Mouse (Mus musculus) R1 (cell line): ENCODE measurements around the gene Msn.

Source experiments
- DNase-seq: peaks from one replicate; pipeline ENCODE4 v3.0.0-alpha.2; 2018; ENCODE audit warnings: low read depth, low spot score

The Msn gene

GRCm38 (mm10) chrX:96095509-96096499 lies at the start of gene Msn:
Gene Msn (plus strand): TSS chrX:96096042.
- DNase-seq: peak; percentile 66

- peak; percentile 49 for DNase-seq
Observed at GRCm38 (mm10) chrX:96052798-96053197, 43.0 kb upstream of the Msn start.

- DNase-seq: no peak
Observed at GRCm38 (mm10) chrX:96077747-96078146, 18.1 kb upstream of the Msn start.

- DNase-seq: no peak
Observed at GRCm38 (mm10) chrX:96086259-96086658, 9.6 kb upstream of the Msn start.

- peak; percentile 56 for DNase-seq
Observed at GRCm38 (mm10) chrX:96096513-96097210, 820 bp downstream of the Msn start.

GRCm38 (mm10) chrX:96097491-96097970 lies 1.7 kb downstream of the Msn start:
- no peak for DNase-seq

GRCm38 (mm10) chrX:96099003-96099402 lies 3.2 kb downstream of the Msn start:
- peak; percentile 4 for DNase-seq

GRCm38 (mm10) chrX:96107427-96108291 lies 11.8 kb downstream of the Msn start:
- no peak for DNase-seq

- no peak for DNase-seq
Observed at GRCm38 (mm10) chrX:96113106-96113634, 17.3 kb downstream of the Msn start.

- no peak for DNase-seq
Observed at GRCm38 (mm10) chrX:96115501-96115900, 19.7 kb downstream of the Msn start.

GRCm38 (mm10) chrX:96117366-96117765 lies 21.5 kb downstream of the Msn start:
- DNase-seq: no peak

- no peak for DNase-seq
Observed at GRCm38 (mm10) chrX:96119997-96120396, 24.2 kb downstream of the Msn start.

- DNase-seq: no peak
Observed at GRCm38 (mm10) chrX:96121912-96122311, 26.1 kb downstream of the Msn start.

- no peak for DNase-seq
Observed at GRCm38 (mm10) chrX:96126803-96127202, 31.0 kb downstream of the Msn start.

- peak; percentile 51 for DNase-seq
Observed at GRCm38 (mm10) chrX:96130139-96130538, 34.3 kb downstream of the Msn start.

- peak; percentile 80 for DNase-seq
Observed at GRCm38 (mm10) chrX:96130663-96131062, 34.8 kb downstream of the Msn start.

GRCm38 (mm10) chrX:96133260-96133659 lies 37.4 kb downstream of the Msn start:
- no peak for DNase-seq

- DNase-seq: no peak
Observed at GRCm38 (mm10) chrX:96134243-96134661, 38.4 kb downstream of the Msn start.

GRCm38 (mm10) chrX:96134840-96135580 lies 39.2 kb downstream of the Msn start:
- peak; percentile 80 for DNase-seq

- DNase-seq: no peak
Observed at GRCm38 (mm10) chrX:96135581-96135980, 39.7 kb downstream of the Msn start.
